Mouse (Mus musculus) heart, postnatal 4 days (tissue): Measurements from ENCODE around the gene Pgk1. TPM values are rescaled to one million over a fixed set of nuclear protein-coding genes. Genes with fewer than 3 reads are reported as not detected.
A peak's percentile ranks its signal among the peaks of the same experiment; 100 is the strongest.
"Not testable (repeated sequence)": the region's sequence is repeated elsewhere in the genome, so short reads cannot be mapped to it uniquely, and the experiment has no call there.

Experiments
- DNase-seq: peaks from one replicate; pipeline ENCODE4 v3.0.0; 2021
- total RNA-seq, 2 experiments: library from RNA; stranded (reverse); gene quantifications; 2 replicates each; pipeline ENCODE4 v1.2.3; 2021

Gene Pgk1
- total RNA-seq, result 100 to 1,000 TPM; 670 to 689 TPM

GRCm38 (mm10) chrX:106186713-106187649, at the start of gene Pgk1:
TSS of gene Pgk1 (plus strand) at chrX:106187100.
- DNase-seq, result peak; percentile 85

- no peak for DNase-seq
Measured at GRCm38 (mm10) chrX:106139309-106140070, 47.4 kb upstream of the Pgk1 start.

GRCm38 (mm10) chrX:106142936-106143335, 44.0 kb upstream of the Pgk1 start, which contains the start of gene Tlr13:
TSS of gene Tlr13 (plus strand) at chrX:106143204.
- DNase-seq, result no peak

GRCm38 (mm10) chrX:106148185-106148584, 38.7 kb upstream of the Pgk1 start:
- DNase-seq, result no peak

GRCm38 (mm10) chrX:106149460-106149859, 37.4 kb upstream of the Pgk1 start:
- DNase-seq, result no peak

GRCm38 (mm10) chrX:106154180-106154586, 32.7 kb upstream of the Pgk1 start:
- DNase-seq, result no peak

- DNase-seq, result no peak
Measured at GRCm38 (mm10) chrX:106155892-106156291, 31.0 kb upstream of the Pgk1 start.

- no peak for DNase-seq
Measured at GRCm38 (mm10) chrX:106163995-106164394, 22.9 kb upstream of the Pgk1 start.

GRCm38 (mm10) chrX:106164555-106164954, 22.3 kb upstream of the Pgk1 start:
- no peak for DNase-seq

- DNase-seq, result no peak
Measured at GRCm38 (mm10) chrX:106165089-106165488, 21.8 kb upstream of the Pgk1 start.

GRCm38 (mm10) chrX:106171106-106171852, 15.6 kb upstream of the Pgk1 start:
- DNase-seq, result peak; percentile 80

- no peak for DNase-seq
Measured at GRCm38 (mm10) chrX:106171853-106172154, 15.1 kb upstream of the Pgk1 start.

- DNase-seq, result no peak
Measured at GRCm38 (mm10) chrX:106176331-106176730, 10.6 kb upstream of the Pgk1 start.

- no peak for DNase-seq
Measured at GRCm38 (mm10) chrX:106184279-106184678, 2.6 kb upstream of the Pgk1 start.

- no peak for DNase-seq
Measured at GRCm38 (mm10) chrX:106185706-106186105, 1.2 kb upstream of the Pgk1 start.

GRCm38 (mm10) chrX:106187737-106188136, 837 bp downstream of the Pgk1 start:
- peak; percentile 32 for DNase-seq

- no peak for DNase-seq
Measured at GRCm38 (mm10) chrX:106189356-106189755, 2.5 kb downstream of the Pgk1 start.

- DNase-seq, result no peak
Measured at GRCm38 (mm10) chrX:106190091-106190490, 3.2 kb downstream of the Pgk1 start.

GRCm38 (mm10) chrX:106194361-106194760, 7.5 kb downstream of the Pgk1 start:
- DNase-seq, result not testable (repeated sequence)

- no peak for DNase-seq
Measured at GRCm38 (mm10) chrX:106197308-106197707, 10.4 kb downstream of the Pgk1 start.

- no peak for DNase-seq
Measured at GRCm38 (mm10) chrX:106198904-106199303, 12.0 kb downstream of the Pgk1 start.

GRCm38 (mm10) chrX:106209100-106209499, 22.2 kb downstream of the Pgk1 start:
- DNase-seq, result no peak
